Mouse (Mus musculus): ENCODE measurements around the gene Gm29797. TPM values are rescaled to one million over a fixed set of nuclear protein-coding genes. Genes with fewer than 3 reads are reported as not detected.

Gm29797 gene
- polyA plus RNA-seq, 1 experiment from 2014 or later, result not detected

Other genes starting within 250 kb of the Gm29797 start
- gene Zbtb46, start 197.6 kb upstream of the Gm29797 start, polyA plus RNA-seq (2015; fragmentation: Nextera tagmentation; extraction: Ambion mirVana), result 23.8 and 26.0 TPM in 2 replicates
- gene Abhd16b, start 163.8 kb upstream of the Gm29797 start, polyA plus RNA-seq (2015; fragmentation: Nextera tagmentation; extraction: Ambion mirVana), result 0.09 and 0.12 TPM in 2 replicates
- 117 TPM in 2 replicates for gene Tpd52l2, start 159.9 kb upstream of the Gm29797 start, polyA plus RNA-seq (2015; fragmentation: Nextera tagmentation; extraction: Ambion mirVana)
- gene Dnajc5, start 136.5 kb upstream of the Gm29797 start, polyA plus RNA-seq (2015; fragmentation: Nextera tagmentation; extraction: Ambion mirVana), result 291 and 297 TPM in 2 replicates
- gene Uckl1, start 72.1 kb upstream of the Gm29797 start, polyA plus RNA-seq (2015; fragmentation: Nextera tagmentation; extraction: Ambion mirVana), result 77.2 and 81.8 TPM in 2 replicates
- gene Prpf6, start 65.2 kb upstream of the Gm29797 start, polyA plus RNA-seq (2015; fragmentation: Nextera tagmentation; extraction: Ambion mirVana), result 68.4 and 69.0 TPM in 2 replicates
- 97.1 and 111 TPM in 2 replicates for gene Zfp512b, start 64.2 kb upstream of the Gm29797 start, polyA plus RNA-seq (2015; fragmentation: Nextera tagmentation; extraction: Ambion mirVana)
- 232 and 239 TPM in 2 replicates for gene Samd10, start 57.8 kb upstream of the Gm29797 start, polyA plus RNA-seq (2015; fragmentation: Nextera tagmentation; extraction: Ambion mirVana)
- gene Sox18, start 14.6 kb downstream of the Gm29797 start, polyA plus RNA-seq (2015; fragmentation: Nextera tagmentation; extraction: Ambion mirVana), result 18.3 and 19.7 TPM in 2 replicates
- gene Tcea2, start 23.3 kb downstream of the Gm29797 start, polyA plus RNA-seq (2015; fragmentation: Nextera tagmentation; extraction: Ambion mirVana), result 52.2 and 54.5 TPM in 2 replicates
- gene Rgs19, start 36.9 kb downstream of the Gm29797 start, polyA plus RNA-seq (2015; fragmentation: Nextera tagmentation; extraction: Ambion mirVana), result 65.4 and 67.3 TPM in 2 replicates
- gene Lkaaear1, start 41.4 kb downstream of the Gm29797 start, polyA plus RNA-seq (2015; fragmentation: Nextera tagmentation; extraction: Ambion mirVana), result not detected in 2 replicates
- gene Oprl1, start 58.0 kb downstream of the Gm29797 start, polyA plus RNA-seq (2015; fragmentation: Nextera tagmentation; extraction: Ambion mirVana), result 106 and 107 TPM in 2 replicates
- gene Myt1, start 106.3 kb downstream of the Gm29797 start, polyA plus RNA-seq (2015; fragmentation: Nextera tagmentation; extraction: Ambion mirVana), result 22.0 and 24.6 TPM in 2 replicates
- 30.3 and 35.5 TPM in 2 replicates for gene Pcmtd2, start 180.8 kb downstream of the Gm29797 start, polyA plus RNA-seq (2015; fragmentation: Nextera tagmentation; extraction: Ambion mirVana)
- gene Polr3k, start 207.3 kb downstream of the Gm29797 start, polyA plus RNA-seq (2015; fragmentation: Nextera tagmentation; extraction: Ambion mirVana), result 76.6 and 79.9 TPM in 2 replicates

All from midbrain, embryonic 15.5 days (tissue).